Mouse (Mus musculus) right cerebral cortex, postnatal 4 days (tissue): ENCODE results near the gene Chga.

Source experiments
- DNase-seq: peaks from one replicate; pipeline ENCODE4 v3.0.0-alpha.2; 2022

Gene Chga

DNA sequence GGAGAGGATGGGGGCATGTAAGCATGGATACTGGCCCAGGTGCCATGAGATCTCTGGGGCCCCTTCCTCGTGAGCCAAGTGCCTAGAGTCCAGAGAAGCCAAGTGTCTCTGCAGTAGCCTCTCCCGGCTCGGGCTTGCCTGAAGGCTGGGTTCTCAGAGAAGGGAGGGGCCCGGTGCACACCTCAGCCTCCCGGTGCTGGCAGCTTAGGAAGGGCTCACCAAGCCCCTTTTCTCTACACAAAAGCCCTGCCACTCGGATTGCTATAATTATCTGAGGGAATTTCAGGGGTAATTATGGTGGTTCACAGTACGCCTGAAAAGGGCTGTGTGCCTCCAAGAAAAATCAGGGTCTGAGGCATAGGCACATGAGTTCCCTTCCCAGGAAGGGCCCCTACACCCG, 47.1 kb downstream of the Chga start:
- DNase-seq: no peak

DNA sequence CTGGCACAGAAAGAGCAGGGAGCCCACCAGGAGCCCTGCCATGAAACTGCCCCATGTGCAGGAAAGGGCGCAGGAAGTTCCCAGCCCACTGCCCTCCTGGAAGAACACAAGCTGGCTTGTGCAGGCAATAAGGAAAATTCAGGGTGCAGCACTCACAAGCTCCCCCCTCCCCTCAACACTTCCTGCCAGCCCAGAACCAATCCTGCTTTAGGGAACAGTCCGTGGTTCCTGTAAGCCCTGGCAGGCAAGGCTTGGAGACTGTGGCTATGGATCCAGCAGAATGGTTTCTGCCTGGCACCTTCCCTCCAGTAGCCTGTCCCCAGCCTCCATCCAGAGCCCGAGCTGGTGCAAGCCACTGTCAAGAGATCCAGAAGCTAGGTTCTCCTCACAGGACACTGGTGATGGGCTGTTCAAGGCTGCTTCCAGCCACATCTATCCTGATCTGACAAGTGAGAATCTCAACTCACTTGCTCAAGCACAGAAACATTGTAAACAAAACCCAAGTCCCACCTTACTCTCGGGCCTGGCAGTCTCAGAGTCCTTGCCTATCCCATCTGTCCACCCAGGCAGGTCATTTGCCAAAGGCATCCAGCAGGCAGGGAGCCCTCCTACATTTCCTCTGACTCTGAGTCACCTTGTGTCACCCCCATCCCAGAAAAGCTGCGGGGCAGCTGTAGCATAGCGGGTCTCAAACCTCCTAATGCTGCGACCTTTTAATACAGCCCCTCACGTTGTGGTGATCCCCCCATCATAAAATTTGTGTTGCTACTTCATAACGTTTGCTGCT, 47.7 kb downstream of the Chga start:
- DNase-seq: no peak

DNA sequence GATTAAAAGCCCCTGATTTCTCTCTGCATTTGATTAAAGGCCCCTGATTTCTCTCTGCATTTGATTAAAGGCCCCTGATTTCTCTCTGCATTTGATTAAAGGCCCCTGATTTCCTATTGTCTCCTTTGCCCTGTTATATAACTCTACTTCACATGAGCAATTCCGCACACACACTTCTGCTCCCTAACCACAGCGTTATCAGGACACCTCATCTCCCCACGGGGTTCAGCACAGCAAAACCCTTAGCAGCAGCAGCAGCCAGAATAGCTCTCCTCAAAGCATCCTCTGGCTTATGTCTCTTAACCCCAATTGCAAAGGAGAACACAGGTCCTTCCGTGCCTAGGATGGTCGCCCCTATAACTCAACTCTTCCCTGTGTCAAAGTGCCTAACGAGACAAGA, 50.8 kb downstream of the Chga start:
- no peak for DNase-seq

DNA sequence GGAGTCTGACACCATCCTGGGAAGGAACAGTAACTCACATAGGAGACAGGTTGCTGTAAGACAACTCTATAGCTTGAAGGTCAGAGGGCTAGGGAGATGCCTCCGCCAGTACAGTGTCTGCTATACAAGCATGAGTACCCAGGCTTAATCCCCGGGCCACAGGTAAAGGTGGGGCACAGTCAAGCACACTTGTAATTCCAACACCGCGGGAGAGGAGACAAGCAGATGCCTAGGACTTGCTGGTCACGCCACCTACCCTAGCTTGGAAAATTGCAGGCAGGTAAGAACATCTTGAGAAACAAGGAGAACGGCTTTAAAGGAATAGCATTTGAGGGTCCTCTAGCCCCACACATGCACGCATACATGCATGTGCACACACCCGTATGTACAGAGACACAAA, 52.3 kb downstream of the Chga start:
- no peak for DNase-seq

DNA sequence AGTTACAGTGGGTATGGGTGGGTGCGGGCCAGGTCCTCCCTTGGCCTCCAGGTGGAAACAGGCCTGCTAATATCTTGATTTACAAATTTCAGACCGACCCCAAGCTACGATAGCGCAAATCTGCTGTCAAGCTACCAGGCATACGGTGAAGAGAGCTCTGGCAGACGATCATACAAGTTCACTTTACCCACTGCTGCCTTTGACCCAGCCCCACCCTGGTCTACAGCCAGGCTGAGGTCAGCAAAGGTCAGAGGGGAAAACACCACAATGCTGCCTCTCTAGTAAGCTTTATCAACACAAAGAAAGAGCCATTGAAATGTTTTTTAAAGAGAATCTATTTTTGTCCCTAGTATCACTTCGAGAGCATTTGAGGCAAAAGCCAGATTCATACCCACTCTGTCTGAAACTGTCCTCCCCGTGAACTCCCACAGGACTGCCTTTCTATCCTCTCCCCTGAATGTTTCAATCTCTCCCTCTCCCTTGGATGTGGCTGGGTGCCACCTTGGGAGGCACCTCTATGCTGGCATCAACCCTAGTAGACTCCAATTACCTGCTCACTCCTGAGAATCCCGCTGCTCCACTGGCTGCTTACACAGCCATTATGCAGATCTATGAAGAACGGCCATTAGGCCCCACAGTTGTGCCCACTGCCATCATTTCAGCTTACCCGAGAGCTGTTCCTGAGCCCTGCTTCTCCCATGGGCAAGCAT, 53.2 kb downstream of the Chga start:
- DNase-seq: no peak

DNA sequence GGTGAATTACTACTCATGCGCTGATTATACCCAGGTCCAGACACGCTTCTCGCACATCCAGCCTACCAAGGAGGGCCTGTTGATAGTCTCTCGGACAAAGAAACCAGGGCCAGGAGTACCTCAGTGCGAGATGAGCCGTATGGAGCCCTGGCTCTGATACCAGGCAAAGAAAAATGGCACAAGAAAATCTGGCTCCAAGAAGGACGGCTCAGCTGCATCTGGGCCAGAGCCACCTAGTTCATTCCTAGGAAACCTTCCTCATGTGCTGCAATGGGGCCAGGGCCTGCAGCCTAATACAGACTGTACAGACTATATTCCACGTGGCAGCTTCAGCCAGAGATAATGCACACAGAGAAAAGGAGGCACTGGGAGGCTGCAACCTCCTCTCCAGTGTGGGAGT, 56.2 kb downstream of the Chga start:
- no peak for DNase-seq

DNA sequence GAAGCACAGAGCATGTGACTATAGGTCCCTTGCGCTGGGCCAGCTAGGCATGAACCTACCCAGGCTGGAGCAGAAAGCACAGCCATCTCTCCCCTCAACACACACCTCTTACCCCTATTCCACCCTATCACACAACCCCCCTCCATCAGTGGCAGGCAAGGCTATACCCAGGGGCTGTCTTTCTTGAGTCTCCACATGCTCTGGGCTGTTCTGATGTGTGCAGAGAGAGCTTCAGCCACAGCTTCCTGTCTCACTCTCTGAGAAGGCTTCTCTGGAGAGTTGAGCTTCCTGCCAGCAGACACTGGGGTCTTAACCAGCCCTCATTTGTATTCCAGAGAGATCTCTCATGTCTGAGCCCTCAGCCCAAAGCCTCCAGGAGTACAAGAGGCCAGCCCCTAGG, 57.7 kb downstream of the Chga start:
- no peak for DNase-seq

DNA sequence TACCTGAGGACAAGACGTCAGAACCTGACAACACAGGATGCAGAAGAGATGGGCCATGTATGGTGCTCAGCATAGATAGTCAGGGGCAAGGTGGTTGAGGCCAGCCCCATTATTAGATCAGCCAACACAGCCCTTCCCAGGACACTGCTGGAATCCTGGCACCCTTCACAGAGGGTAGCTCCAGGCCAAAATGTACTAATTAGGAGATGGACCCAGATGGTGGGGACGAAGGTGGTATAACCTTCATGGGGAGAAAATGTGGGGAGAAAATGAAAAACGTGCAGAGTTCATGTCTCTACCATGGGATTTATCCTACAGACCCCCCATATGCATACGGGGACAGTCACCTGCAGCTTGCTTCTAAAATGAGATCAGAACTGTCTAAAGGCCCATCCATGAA, 58.6 kb downstream of the Chga start:
- DNase-seq: no peak
